Mouse (Mus musculus) C2C12 (cell line): ENCODE measurements around the gene Ccdc22.

ENCODE experiments used
- CTCF ChIP-seq: IDR thresholded peaks from one replicate; pipeline ENCODE4 v1.5.1; 2011; ENCODE audit not compliant: control insufficient read depth, insufficient read depth, insufficient read length
- FOSL1 ChIP-seq: IDR thresholded peaks from one replicate; pipeline ENCODE4 v1.8.0; 2011; ENCODE audit warnings: mild to moderate bottlenecking, low read length; ENCODE audit not compliant: poor library complexity, insufficient read depth, severe bottlenecking
- MAX ChIP-seq: IDR thresholded peaks from one replicate; pipeline ENCODE4 v1.6.1; 2011; ENCODE audit warnings: mild to moderate bottlenecking, control low read depth
- USF1 ChIP-seq: IDR thresholded peaks from one replicate; pipeline ENCODE4 v1.6.1; 2011; ENCODE audit warnings: low read depth, mild to moderate bottlenecking, control low read depth, moderate library complexity

- TF ChIP-seq CTCF (no peak), MAX (no peak), FOSL1 (no peak), USF1 (no peak)
These were observed 9.9 kb downstream of the Ccdc22 start for GRCm38 (mm10) chrX:7595371-7595770.
